Mouse (Mus musculus): ENCODE measurements around the gene Nus1. TPM values are rescaled to one million over a fixed set of nuclear protein-coding genes. Genes with fewer than 3 reads are reported as not detected.

Gene Nus1
- total RNA-seq (2023), result 36.6 TPM

GRCm38 (mm10) chr10:52417299-52417997, at the start of gene Nus1:
TSS of gene Nus1 (plus strand) at chr10:52417547.

DNA sequence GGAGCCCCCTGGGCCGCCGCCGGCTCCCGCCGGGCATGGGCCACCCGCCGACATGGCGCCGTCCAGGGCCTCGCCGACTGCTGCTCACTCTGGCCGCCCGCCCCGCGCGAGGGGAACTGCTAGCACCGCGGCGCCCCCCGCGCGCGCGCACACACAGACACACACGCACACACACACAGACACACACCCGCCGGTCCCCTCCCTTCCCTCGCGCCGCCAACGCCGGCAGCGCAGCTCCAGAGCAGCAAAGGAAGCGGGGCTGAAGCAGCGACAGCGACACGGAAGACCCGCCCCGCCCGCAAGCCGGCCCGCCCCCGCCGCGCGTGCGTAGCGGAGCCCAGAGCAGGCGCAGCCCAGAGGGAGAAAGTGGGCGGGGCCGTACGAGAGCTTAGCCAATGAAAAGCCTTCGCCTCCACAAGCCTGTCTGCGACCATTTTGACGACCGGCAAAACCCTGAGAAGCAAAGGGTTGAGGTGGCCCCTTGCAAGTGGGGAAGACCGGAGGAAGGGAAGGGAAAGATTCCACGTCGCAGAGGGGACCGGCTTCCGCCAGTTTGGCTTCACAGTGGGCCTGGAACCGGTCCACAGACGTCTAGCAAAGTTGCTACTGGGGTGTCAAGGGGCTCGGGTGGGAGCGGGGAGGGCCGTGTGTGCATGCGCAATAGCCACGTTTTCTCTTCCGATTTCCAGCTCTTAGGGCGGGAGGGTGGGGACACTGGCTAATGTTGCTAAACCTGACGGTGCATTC, 35.3 kb upstream of the Nus1 start, which contains the start of gene Gopc:
Gopc (minus strand) TSS at position 280 of the 747 bp plus-strand sequence.

GRCm38 (mm10) chr10:52388922-52389430, 28.4 kb upstream of the Nus1 start, which contains the start of gene Nepn:
TSS of gene Nepn (plus strand) at chr10:52388972.

Other genes with a start within 250 kb of the Nus1 start
- gene Ros1, start 222.3 kb upstream of the Nus1 start, total RNA-seq (2023), result not detected
- gene Dcbld1, start 183.9 kb upstream of the Nus1 start, total RNA-seq (2023), result not detected
- not detected for gene Gm26741, start 58.8 kb upstream of the Nus1 start, total RNA-seq (2023)
- 19.9 TPM for gene Gopc, start 35.4 kb upstream of the Nus1 start, total RNA-seq (2023)
- not detected for gene Nepn, start 28.6 kb upstream of the Nus1 start, total RNA-seq (2023)